Mouse (Mus musculus): ENCODE data around the gene Dcaf6.

DNA sequence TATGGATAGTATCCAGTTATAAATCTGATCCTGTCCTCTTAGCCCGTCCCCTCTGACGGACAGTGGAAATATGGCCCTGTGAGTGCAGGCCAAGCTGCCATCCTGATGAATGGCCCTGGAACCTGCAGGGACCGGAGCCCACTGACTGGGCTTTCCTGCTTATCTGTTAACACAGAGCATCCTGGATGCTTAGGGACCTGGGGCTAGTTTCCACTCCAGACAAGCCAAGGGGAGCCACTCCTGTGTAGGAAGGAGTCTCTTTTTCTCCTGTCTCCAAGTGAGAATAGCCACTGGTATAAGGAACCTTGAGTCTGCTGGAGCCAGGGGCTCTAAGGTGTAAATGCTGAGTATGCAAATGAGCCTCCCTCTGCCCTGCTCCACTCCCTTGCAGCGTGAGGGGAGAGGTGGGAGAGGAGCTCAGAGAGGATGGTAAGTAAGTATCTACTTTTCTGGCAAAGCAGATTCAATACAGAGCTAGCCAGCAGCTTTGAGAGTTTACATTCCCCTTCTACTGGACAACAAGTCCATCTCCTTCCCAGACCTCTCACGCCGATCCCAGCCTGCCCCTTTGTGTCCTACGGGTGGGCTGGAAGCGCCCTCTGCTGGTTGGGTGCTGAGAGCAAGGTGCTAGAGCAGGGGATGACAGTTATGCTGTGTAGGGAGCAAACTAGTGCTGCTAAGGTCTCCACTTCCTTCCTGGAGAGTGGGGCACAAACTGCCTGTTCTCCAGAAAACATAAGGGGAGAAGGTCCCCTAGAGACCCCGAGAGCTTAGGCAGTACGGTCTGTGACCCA is 139.9 kb downstream of the Dcaf6 start:
- TF ChIP-seq CTCF (IDR thresholded peaks at IDR 0.05; ENCODE audit: control insufficient read depth, insufficient read depth, low read length) (peak; percentile 89), POLR2A (IDR thresholded peaks at IDR 0.05; ENCODE audit: borderline replicate concordance, control insufficient read depth, low read depth, low read length) (no peak)

Data from bone marrow, adult 2 months (tissue).